Comparison of ENCODE assay signal across 8 mouse cellular contexts in the genomic region with DNA sequence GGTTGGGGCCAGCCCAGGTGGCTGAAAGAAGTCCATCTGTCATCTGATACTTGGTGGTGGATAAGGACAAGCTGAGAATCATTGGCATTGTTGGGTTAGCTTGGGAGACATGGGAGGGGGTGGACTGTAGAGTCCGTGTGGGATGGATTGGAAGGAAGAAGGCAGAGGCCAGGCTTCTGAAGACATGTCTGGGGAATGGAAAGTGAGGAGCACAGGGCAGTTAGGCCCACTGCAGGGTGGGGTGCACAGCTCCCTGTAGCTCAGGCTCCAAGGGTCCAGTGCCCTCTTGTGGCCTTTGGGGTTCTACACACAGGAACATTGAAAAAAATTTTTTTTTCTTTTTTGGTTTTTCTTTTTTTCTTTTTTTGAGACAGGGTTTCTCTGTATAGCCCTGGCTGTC. TPM values are rescaled to one million over a fixed set of nuclear protein-coding genes. Genes with fewer than 3 reads are reported as not detected.
DNase-seq lines count a peak whose midpoint lies in the region; ATAC-seq and TF ChIP-seq lines count a peak whose summit lies in the region.

No protein-coding gene starts in this region.

- TF ChIP-seq POLR2A in lung, adult 2 months (IDR thresholded peaks at IDR 0.05; ENCODE audit: borderline replicate concordance, extremely low read depth, low read depth, low read length) = no peak

- H3K4me1 ChIP-seq in midbrain, embryonic 11.5 days (ENCODE audit: control insufficient read depth, insufficient read depth, low read length) = no peaks in the 10 kb centered on the region
- H3K4me1 ChIP-seq in midbrain, embryonic 15.5 days = no peaks in the 10 kb centered on the region
- no peaks in the 10 kb centered on the region for H3K4me1 ChIP-seq in hindbrain, postnatal 0 days (ENCODE audit: insufficient read depth, low read length)
- 0 out of 2 replicates have a peak, but pooled peaks cover 3% of the 10 kb centered on the region for H3K4me1 ChIP-seq in lung, adult 2 months (ENCODE audit: control insufficient read depth, insufficient read depth, low read length)

- TF ChIP-seq CTCF in hindbrain, postnatal 0 days (IDR thresholded peaks at IDR 0.05; ENCODE audit: low read depth) = peak; percentile 70
- peak; percentile 78 for TF ChIP-seq CTCF in lung, adult 2 months (IDR thresholded peaks at IDR 0.05; ENCODE audit: insufficient read depth, low read length)

- no peak overlapping the region for H3K27ac ChIP-seq in midbrain, embryonic 11.5 days (ENCODE audit: low read depth, low read length)
- H3K27ac ChIP-seq in midbrain, embryonic 15.5 days = no peak overlapping the region
- no peak overlapping the region for H3K27ac ChIP-seq in hindbrain, postnatal 0 days

- H3K9ac ChIP-seq in midbrain, embryonic 11.5 days (ENCODE audit: low read length) = no peak overlapping the region
- no peak overlapping the region for H3K9ac ChIP-seq in midbrain, embryonic 15.5 days
- H3K9ac ChIP-seq in hindbrain, postnatal 0 days (replicated peaks; ENCODE audit: low read length) = no peak overlapping the region

- no peak overlapping the region for H3K4me3 ChIP-seq in midbrain, embryonic 11.5 days (ENCODE audit: low read depth, low read length)
- H3K4me3 ChIP-seq in midbrain, embryonic 15.5 days = no peak overlapping the region
- no peak overlapping the region for H3K4me3 ChIP-seq in hindbrain, postnatal 0 days (ENCODE audit: low read length)
- no peak overlapping the region for H3K4me3 ChIP-seq in lung, adult 2 months (replicated peaks; ENCODE audit: extremely low read depth, low read depth, low read length)

- H3K36me3 ChIP-seq in midbrain, embryonic 11.5 days (ENCODE audit: control insufficient read depth, insufficient read depth, low read length) = peaks cover 22% of the 10 kb centered on the region
- H3K36me3 ChIP-seq in midbrain, embryonic 15.5 days (replicated peaks) = peaks cover 27% of the 10 kb centered on the region
- peaks cover 27% of the 10 kb centered on the region for H3K36me3 ChIP-seq in hindbrain, postnatal 0 days (ENCODE audit: insufficient read depth, low read length)

- DNase-seq in midbrain, embryonic 11.5 days (ENCODE audit: low spot score, missing footprints) = peak; percentile 91
- DNase-seq in ZHBTc4 (ENCODE audit: low read depth, low spot score) = peak; percentile 79
- DNase-seq in embryo, embryonic 9.5 days (ENCODE audit: extremely low spot score) = peak; percentile 49
- peak; percentile 68 for DNase-seq in hindbrain, postnatal 0 days (ENCODE audit: low spot score)
- peak; percentile 28 for DNase-seq in lung, adult 2 months
- peak; percentile 26 for DNase-seq in spleen, adult 12 weeks (ENCODE audit: low spot score)
- no peak for DNase-seq in left cerebral cortex, adult 11 months (ENCODE audit: low spot score)

- H3K9me3 ChIP-seq in midbrain, embryonic 11.5 days (ENCODE audit: control insufficient read depth, low read length) = no peaks in the 10 kb centered on the region
- no peaks in the 10 kb centered on the region for H3K9me3 ChIP-seq in midbrain, embryonic 15.5 days
- H3K9me3 ChIP-seq in hindbrain, postnatal 0 days (ENCODE audit: low read length) = no peaks in the 10 kb centered on the region

- H3K4me2 ChIP-seq in midbrain, embryonic 11.5 days = no peak overlapping the region
- no peak overlapping the region for H3K4me2 ChIP-seq in midbrain, embryonic 15.5 days
- H3K4me2 ChIP-seq in hindbrain, postnatal 0 days (ENCODE audit: low read depth, low read length) = no peak overlapping the region

- H3K27me3 ChIP-seq in midbrain, embryonic 11.5 days (ENCODE audit: control insufficient read depth, insufficient read depth, low read length) = no peaks in the 10 kb centered on the region
- H3K27me3 ChIP-seq in midbrain, embryonic 15.5 days (replicated peaks) = no peaks in the 10 kb centered on the region
- H3K27me3 ChIP-seq in hindbrain, postnatal 0 days (ENCODE audit: insufficient read depth, low read length) = no peaks in the 10 kb centered on the region

- 23% methylated on average over 1 of the region's 1 CpGs for WGBS in midbrain, embryonic 11.5 days
- 53% methylated on average over 1 of the region's 1 CpGs for WGBS in midbrain, embryonic 15.5 days
- WGBS in hindbrain, postnatal 0 days = 33% methylated on average over 1 of the region's 1 CpGs
- WGBS in lung, adult 2 months = 23% methylated on average over 1 of the region's 1 CpGs

- ATAC-seq in midbrain, embryonic 11.5 days (ENCODE audit: low FRiP score) = peak; percentile 58; the same call in 1 of the 2 replicates
- ATAC-seq in midbrain, embryonic 15.5 days (replicated peaks) = no peak
- ATAC-seq in hindbrain, postnatal 0 days = peak; percentile 67; the same call in 1 of the 2 replicates

RNA-seq across cellular contexts. Expression of gene Ppp1cc, which starts 18.3 kb away (rescaled TPM):
- polyA plus RNA-seq in midbrain, embryonic 11.5 days (2014; fragmentation: Nextera tagmentation; extraction: Ambion mirVana) = 311 and 338 TPM in 2 replicates
- 216 and 237 TPM in 2 replicates for polyA plus RNA-seq in midbrain, embryonic 15.5 days (2015; fragmentation: Nextera tagmentation; extraction: Ambion mirVana)
- 205 and 207 TPM in 2 replicates for total RNA-seq in hindbrain, postnatal 0 days (2014; rRNA removed)
- polyA plus RNA-seq in hindbrain, postnatal 0 days (2015; fragmentation: Nextera tagmentation; extraction: Ambion mirVana) = 177 and 184 TPM in 2 replicates
- 67.6 and 81.1 TPM in 2 replicates for polyA plus RNA-seq in lung, adult 2 months (2012; rRNA removed)

RNA-seq across cellular contexts. Expression of gene Hvcn1, which starts 30.2 kb away (rescaled TPM):
- polyA plus RNA-seq in midbrain, embryonic 11.5 days (2014; fragmentation: Nextera tagmentation; extraction: Ambion mirVana) = 11.4 and 12.5 TPM in 2 replicates
- polyA plus RNA-seq in midbrain, embryonic 15.5 days (2015; fragmentation: Nextera tagmentation; extraction: Ambion mirVana) = 1.5 and 1.9 TPM in 2 replicates
- 1.7 and 2.2 TPM in 2 replicates for total RNA-seq in hindbrain, postnatal 0 days (2014; rRNA removed)
- polyA plus RNA-seq in hindbrain, postnatal 0 days (2015; fragmentation: Nextera tagmentation; extraction: Ambion mirVana) = 0.94 and 1.1 TPM in 2 replicates
- polyA plus RNA-seq in lung, adult 2 months (2012; rRNA removed) = 19.6 and 21.9 TPM in 2 replicates

RNA-seq across cellular contexts. Expression of gene Ccdc63, which starts 35.8 kb away (rescaled TPM):
- polyA plus RNA-seq in midbrain, embryonic 11.5 days (2014; fragmentation: Nextera tagmentation; extraction: Ambion mirVana) = 0.03 TPM in 1 of 2 replicates, not detected in the other
- 0.29 TPM in 1 of 2 replicates, not detected in the other for polyA plus RNA-seq in midbrain, embryonic 15.5 days (2015; fragmentation: Nextera tagmentation; extraction: Ambion mirVana)
- total RNA-seq in hindbrain, postnatal 0 days (2014; rRNA removed) = 0.04 and 0.16 TPM in 2 replicates
- 0.23 TPM in 1 of 2 replicates, not detected in the other for polyA plus RNA-seq in hindbrain, postnatal 0 days (2015; fragmentation: Nextera tagmentation; extraction: Ambion mirVana)
- 0.14 and 0.27 TPM in 2 replicates for polyA plus RNA-seq in lung, adult 2 months (2012; rRNA removed)
